Mouse (Mus musculus) kidney, adult 11 months (tissue): ENCODE measurements around the gene Xrcc1.

Source experiments
- DNase-seq: peaks from one replicate; pipeline ENCODE4 v3.0.0; 2022

The Xrcc1 gene

GRCm38 (mm10) chr7:24568512-24568911 lies 22.4 kb downstream of the Xrcc1 start:
- no peak for DNase-seq

DNA sequence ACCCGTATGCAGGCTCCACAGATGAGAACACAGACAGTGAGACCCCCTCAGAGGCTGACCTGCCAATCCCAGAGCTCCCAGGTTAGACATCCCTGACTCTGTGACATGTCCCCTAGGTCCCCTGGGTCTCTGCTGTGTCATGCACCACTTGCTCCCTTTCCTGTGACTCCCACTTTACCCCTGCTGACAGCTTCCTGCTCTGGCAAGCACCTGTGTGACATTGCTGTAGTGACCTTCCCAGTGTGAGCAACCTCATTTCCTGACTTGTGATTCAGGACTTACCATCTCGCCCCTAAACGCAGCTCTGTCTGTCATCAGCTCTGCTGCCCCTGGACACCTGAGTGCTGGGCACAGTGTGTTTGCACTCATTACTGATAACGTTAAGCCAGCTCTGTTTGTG lies 25.0 kb downstream of the Xrcc1 start:
- DNase-seq = no peak

GRCm38 (mm10) chr7:24572455-24572854 lies 26.4 kb downstream of the Xrcc1 start:
- no peak for DNase-seq

GRCm38 (mm10) chr7:24574224-24574796 lies 28.2 kb downstream of the Xrcc1 start:
- peak; percentile 88 for DNase-seq

- no peak for DNase-seq
Measured at GRCm38 (mm10) chr7:24577811-24578210, 31.7 kb downstream of the Xrcc1 start.

DNA sequence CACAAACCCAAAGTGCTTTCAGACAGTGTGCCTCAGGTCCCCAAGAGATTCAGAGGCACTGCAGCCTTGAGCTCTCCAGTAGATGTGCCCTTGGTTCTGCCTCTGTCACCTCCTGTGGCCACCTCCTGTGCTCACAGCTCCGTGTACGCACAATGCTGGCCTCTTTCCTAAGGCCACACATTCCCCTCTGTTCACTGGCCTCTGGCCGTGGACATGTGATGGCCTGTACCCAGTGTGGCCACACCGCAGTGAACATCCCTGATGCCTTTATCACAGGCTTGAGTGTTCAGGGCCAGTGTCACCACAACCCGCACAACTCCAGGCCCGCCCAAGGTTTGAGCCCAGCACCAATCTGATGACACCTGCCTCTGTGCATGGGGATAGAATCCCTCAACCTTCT lies 38.8 kb downstream of the Xrcc1 start:
- no peak for DNase-seq

- DNase-seq = no peak
Measured at GRCm38 (mm10) chr7:24585995-24586394, 39.9 kb downstream of the Xrcc1 start.

DNA sequence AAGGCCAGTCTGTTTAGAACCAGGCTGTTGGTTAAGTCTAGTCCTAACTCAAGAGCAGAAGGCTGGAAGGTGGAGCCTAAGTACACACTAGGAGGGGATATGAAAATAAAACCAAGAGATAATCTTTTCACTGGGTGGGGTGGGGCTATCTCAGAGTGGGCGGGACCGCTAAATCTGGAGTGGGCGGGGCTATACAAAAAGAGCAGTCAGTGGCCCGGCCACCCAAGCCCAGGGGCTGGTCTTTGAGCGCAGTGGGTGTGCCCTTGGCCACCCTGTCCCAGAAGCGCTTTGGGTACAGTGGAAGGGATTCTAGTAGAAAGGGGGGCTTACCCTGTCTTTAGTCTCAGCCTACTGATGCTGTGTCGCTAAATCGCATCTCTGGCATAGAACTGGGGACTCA lies 40.7 kb downstream of the Xrcc1 start:
- no peak for DNase-seq

- no peak for DNase-seq
Measured at GRCm38 (mm10) chr7:24587330-24588105, 41.4 kb downstream of the Xrcc1 start, which contains the start of the genes Ethe1 and Zfp575. Gene Ethe1 (plus strand): TSS chr7:24587543. Gene Zfp575 (minus strand): TSS chr7:24587641.

DNA sequence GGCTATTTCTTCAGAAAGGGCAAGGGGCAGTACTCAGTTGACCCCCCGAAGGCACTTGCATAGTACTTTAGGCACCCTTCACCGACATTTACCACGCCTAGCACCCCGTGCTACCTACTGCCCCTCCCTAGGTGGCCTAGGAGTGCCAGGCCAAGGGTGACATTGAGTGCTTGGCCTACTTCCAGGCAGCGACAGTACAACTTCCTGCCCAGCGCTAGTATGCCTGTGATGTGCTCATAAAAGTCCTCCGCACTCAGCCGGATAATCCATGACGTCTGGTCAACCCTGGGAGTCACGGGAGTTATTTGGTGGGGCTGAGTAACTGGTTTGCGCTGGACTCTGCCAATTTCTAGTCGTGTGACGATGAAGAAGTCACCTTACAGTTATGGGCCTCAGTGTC lies 42.2 kb downstream of the Xrcc1 start:
- DNase-seq = peak; percentile 91

- no peak for DNase-seq
Measured at GRCm38 (mm10) chr7:24591735-24592134, 45.6 kb downstream of the Xrcc1 start.

- no peak for DNase-seq
Measured at GRCm38 (mm10) chr7:24592163-24592562, 46.1 kb downstream of the Xrcc1 start.

GRCm38 (mm10) chr7:24592781-24593180 lies 46.7 kb downstream of the Xrcc1 start:
- no peak for DNase-seq

- peak; percentile 74 for DNase-seq
Measured at GRCm38 (mm10) chr7:24593621-24594308, 47.7 kb downstream of the Xrcc1 start.

DNA sequence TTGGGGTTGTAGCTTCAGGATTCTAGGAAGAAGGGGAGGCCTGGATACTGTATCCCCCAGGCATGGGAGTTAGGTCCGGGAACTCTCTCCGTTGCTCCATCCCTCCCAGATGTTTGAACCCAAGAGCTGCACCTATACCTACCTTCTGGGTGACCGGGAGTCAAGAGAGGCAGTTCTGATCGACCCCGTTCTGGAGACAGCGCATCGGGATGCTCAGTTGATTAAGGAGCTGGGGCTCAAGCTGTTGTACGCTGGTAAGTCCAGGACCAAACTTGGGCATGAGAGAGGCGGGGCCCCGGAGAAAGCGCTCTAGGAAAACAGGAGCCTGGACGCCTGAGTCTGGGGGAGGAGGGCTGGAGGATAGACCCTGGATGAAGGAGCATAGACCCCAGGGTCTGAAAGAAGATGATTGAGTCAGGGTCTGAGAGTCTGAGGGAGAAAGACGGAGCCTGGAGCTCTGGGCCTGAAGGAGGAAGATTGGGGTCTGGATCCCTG lies 48.3 kb downstream of the Xrcc1 start:
- no peak for DNase-seq

DNA sequence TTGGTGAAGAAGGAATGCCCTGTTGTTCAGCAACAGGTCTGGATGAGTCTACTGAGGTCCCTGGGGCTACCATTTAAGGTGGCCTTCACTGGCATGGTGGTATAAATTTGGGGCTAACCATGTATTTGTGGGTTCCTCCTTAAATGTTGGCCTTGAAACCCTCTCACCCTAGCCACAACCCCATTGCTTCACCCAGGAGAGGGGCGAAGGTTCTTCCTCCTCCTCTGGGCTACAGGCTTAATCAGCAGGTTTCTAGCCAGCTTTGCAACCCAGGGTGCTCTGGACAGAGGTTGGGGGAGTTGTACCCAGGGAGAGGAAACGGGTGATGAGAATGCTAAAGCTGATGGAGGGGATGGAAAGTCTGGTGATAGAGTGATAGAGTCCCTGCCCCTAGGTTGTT lies 49.4 kb downstream of the Xrcc1 start:
- DNase-seq = no peak

DNA sequence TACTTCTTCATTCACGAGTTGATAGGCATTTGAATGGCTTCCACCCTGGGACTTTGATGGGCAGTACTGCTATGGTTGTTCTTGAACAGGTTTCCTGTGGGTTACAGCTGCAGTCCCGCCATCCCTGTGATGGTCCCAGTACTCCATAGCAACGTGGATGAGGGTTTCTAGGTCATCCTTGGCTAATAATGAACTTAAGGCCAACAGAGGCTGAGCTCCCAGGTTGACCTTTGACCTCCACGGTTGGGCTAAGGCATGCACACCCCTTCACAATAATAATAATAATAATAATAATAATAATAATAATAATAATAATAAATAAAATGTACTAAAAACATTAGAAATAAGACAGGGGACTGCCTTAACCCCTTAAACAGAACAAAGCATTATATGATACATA lies 52.0 kb downstream of the Xrcc1 start:
- no peak for DNase-seq

GRCm38 (mm10) chr7:24599211-24600067 lies 53.4 kb downstream of the Xrcc1 start:
- no peak for DNase-seq

GRCm38 (mm10) chr7:24600941-24601597 lies 55.0 kb downstream of the Xrcc1 start:
- DNase-seq = peak; percentile 90

- no peak for DNase-seq
Measured at GRCm38 (mm10) chr7:24605561-24605960, 59.5 kb downstream of the Xrcc1 start.

DNA sequence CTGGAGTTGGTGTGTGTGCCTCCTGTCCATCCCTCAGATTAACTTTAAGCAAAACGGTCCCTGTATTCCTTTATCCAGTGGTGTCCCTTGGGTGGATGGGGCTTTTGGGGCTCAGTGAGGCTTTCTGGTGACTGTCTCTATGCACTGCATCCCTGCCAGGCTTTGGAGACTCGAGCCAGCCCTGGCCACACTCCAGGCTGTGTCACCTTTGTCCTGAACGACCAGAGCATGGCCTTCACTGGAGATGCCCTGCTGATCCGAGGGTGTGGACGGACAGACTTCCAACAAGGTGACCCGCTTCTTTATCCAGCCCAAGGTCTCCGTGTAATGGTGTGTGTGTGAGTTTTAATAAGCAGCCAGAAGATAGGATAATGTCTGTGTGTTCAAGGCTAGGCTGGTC lies 60.0 kb downstream of the Xrcc1 start:
- no peak for DNase-seq

DNA sequence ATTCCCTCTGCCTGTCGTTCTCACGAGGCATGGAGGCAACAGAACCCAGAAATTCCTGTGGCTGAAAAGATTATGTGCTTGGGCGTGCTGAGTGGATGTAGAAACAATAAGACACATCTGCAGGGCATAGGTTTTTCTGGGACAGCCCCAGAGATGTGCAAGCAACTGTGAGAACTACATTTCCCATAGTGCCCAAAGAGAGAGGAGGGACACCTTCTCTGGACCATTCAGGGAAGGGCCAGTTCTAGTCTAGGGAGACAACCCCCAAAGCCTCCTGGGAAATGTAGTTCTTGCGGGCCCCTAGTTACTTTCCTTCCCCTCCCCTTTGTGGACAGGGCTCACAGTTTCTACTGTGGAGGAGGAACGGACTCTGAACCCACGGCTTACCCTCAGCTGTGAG lies 61.9 kb downstream of the Xrcc1 start:
- peak; percentile 84 for DNase-seq
